Mouse (Mus musculus): ENCODE measurements around the gene Grik3.

DNA sequence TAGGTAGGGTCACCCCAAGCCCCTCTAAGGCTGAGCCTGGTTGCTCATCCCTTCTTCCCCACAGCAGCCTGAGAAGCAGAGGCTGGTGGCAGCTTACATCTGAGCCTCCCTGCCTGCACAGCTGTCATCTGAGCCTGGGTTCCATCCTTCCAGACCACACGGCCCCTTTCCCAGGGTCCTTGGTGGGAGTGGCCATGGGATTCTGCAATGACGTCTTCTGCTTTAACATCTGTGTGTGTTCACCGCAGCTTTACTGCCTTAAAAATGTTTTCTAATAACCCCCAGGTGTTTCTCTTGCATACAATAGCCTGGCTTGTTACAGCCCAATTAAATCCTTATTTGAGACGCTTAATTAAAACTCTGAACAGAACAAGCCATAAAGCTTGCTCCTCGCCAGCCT lies 35.9 kb downstream of the Grik3 start:
- no peak for TF ChIP-seq CTCF (IDR thresholded peaks at IDR 0.05; ENCODE audit: borderline replicate concordance, insufficient read depth, low read length)
- TF ChIP-seq POLR2A (IDR thresholded peaks at IDR 0.05; ENCODE audit: low read depth, low read length): no peak

All from embryonic fibroblast, embryonic 13.5 days (primary cell).